Mouse (Mus musculus) frontal cortex, postnatal 36 days (tissue): ENCODE measurements around the gene Poldip3.
"Not testable (repeated sequence)": the region's sequence is repeated elsewhere in the genome, so short reads cannot be mapped to it uniquely, and the experiment has no call there.

Experiments
- DNase-seq, 2 experiments: peaks; one replicate each; pipeline ENCODE4 v3.0.0; 2022; ENCODE audit warnings: low spot score in 2 of 2

The Poldip3 gene

DNA sequence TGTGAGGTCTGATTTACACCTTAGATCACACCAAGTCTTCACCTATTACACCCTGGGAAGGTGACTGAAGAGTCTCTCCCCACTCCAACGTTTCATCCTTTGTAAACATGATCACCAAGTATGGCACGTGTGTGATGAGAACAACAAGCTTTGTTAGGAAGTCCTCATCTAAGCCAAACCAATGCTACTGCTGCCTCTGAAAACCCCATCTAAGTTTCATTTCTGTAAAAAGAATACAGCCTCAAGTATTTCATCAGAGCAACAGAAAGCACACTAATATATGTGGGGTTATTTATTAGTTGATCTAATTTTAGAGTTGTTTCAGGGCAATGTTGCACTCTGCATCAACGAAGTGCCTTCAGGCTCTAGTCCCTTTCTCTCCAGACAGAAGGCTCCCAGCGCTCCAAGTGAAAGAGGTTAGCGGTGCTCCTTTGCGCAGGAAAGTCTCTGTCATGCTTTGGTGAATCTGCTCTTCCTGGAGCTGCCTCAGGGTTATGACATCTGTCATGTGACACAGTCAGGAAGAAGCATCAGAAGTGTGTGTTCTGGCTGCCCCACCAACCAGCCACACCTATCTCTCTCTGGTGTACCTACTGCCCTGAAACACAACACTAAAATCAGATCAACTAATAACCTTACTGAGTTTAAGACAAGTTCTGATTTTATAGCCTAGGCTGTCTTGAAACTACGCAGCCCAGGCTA is 19.5 kb downstream of the Poldip3 start:
- no peak for DNase-seq

DNA sequence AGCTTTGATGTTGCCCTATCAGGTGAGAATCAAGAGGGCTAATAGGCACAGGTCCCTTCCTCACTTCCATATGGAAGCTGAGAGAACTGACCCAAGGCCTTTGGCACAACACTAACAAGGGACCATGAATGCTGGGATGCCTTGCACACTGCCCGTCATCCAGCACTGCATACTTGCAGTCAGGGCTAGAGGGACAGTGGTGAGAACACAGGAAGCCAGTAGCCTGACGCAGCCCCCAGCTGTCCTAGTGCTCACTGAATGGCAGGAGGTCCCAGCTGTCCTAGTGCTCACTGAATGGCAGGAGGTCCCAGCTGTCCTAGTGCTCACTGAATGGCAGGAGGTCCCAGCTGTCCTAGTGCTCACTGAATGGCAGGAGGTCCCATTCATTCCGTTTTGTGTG is 22.1 kb downstream of the Poldip3 start:
- not testable (repeated sequence) for DNase-seq

GRCm38 (mm10) chr15:83126582-83126981 is 22.6 kb downstream of the Poldip3 start:
- DNase-seq: no peak

GRCm38 (mm10) chr15:83124625-83125024 is 24.6 kb downstream of the Poldip3 start:
- no peak for DNase-seq

GRCm38 (mm10) chr15:83122566-83123145 is 26.5 kb downstream of the Poldip3 start, which contains the start of gene Rrp7a:
Gene Rrp7a, minus strand, starts transcription at chr15:83122801.
- peak; percentile 94 to 95 for DNase-seq

DNA sequence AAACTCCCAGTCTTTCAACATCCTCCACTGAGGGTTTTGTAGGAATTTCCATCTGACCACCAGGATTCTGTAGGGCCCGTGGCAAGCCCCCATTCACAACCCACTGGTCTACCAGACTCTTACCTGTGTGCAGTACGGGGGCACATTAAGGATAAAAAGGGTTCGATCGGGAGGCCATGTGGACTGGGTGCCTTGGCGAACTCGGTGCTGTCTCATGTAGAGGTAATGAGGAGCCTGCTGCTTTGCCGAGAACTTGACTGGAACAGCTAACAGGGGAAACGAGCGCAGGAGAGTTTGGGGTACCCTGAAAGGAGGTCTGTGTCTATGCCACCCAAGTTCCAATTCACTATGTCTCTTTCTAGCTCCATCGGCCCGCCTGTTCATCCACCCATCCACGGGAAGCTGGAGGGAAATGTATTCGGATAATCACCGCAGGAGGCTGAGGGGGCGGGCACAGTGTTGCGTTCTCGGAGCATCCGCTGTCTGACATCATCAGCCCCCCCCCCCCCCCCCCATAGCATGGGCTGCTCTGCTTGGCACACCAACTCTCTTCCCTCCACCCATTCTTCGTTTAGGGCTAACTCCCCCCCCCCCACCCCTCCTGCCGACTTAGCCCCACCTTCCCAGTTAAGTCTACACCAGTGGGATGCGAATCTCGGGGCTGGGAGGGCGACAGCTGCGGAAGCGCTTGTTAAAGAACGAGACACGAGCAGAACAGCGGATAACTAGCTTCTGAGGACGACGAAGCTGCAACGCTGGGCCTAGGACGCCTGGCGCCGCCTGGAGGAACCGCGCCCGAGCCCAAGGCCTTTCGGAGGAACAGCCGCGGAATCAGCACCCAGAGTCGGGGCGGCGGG is 27.2 kb downstream of the Poldip3 start:
- peak; percentile 60 to 66 for DNase-seq

DNA sequence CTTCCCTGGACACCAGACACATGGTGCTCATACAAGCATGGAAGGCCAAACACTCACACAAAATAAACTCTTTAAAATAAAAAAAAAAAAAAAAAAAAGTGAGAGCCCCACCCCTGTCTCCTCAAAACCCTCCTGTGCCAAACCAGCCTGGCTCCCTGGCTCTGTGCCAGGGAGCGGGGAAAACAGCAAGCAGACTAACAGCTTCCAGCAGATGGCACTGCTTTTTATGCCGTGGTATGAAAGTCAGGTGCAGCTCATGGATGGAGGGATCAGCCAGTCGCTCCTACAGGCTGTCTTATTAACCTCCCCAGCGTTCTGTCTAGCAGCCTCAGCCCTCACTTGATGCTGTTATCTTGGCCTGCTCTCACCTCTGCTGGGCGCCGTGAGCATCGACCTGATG is 30.8 kb downstream of the Poldip3 start:
- peak in 1 of 2 experiments; percentile 50 for DNase-seq

- no peak for DNase-seq
These were observed 34.1 kb downstream of the Poldip3 start for GRCm38 (mm10) chr15:83115071-83115470.

GRCm38 (mm10) chr15:83114106-83114505 is 35.1 kb downstream of the Poldip3 start:
- no peak for DNase-seq

DNA sequence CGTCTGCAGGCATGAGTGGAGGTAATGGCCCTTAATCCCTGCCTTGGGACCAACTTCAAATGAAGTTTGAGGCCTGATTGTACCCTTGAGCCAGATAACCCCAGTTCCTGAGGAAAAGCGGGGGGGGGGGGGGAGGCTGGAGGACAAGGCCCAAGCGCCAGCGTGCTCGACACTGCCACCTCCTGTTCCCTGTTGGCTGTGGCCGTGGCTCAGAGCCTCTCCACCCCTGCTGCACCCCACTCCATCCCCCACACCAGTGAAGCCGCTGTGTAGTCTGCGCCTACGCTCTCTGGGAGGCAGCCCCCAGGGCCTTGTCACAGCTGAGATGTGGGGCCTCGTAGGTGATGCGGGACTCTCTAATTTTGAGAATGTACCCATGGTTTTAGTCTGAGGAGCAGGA is 36.3 kb downstream of the Poldip3 start:
- DNase-seq: peak; percentile 69 to 72

- no peak for DNase-seq
These were observed 37.3 kb downstream of the Poldip3 start for GRCm38 (mm10) chr15:83111874-83112273.

DNA sequence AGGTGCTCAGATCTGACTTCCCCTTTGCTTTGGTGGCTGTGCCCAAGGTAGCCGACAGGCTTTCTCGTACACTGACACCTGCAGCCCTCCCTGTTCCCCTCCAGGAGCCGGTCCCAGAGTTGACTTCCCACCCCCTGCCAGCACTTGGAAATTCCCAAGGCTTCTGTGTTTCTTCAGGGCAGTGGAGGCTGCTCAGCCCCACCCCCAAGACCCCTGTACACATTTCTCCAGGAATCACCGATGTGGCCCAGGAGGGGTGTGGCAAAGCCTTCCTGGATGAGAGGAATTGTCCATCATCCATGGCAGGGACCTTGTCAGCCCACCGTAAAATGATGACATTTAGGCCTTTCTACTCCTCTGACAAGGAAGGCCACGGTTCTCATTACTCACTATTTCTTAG is 37.9 kb downstream of the Poldip3 start:
- no peak for DNase-seq

- DNase-seq: no peak
These were observed 41.4 kb downstream of the Poldip3 start for GRCm38 (mm10) chr15:83107814-83108213.

GRCm38 (mm10) chr15:83106426-83106825 is 42.8 kb downstream of the Poldip3 start:
- no peak for DNase-seq

DNA sequence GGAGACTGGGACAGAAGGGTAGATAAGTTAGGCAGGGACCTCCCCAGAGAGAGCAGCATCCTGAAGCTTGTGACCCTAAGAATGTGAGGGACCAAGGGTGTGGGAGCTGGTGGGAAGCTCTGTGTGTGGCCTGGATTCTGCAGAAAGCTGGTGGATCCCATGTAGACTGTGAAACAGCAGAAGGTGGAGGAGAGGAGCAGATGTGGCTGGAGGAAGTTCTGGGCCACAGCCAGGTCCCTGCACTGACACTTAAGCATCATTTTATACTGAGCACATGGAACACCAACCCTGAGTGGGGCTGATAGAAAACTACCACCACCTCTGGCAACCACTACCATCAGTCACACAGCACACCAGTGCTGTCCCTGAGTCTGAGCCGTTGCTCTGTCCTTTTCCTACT is 46.1 kb downstream of the Poldip3 start:
- DNase-seq: peak in 1 of 2 experiments; percentile 65

DNA sequence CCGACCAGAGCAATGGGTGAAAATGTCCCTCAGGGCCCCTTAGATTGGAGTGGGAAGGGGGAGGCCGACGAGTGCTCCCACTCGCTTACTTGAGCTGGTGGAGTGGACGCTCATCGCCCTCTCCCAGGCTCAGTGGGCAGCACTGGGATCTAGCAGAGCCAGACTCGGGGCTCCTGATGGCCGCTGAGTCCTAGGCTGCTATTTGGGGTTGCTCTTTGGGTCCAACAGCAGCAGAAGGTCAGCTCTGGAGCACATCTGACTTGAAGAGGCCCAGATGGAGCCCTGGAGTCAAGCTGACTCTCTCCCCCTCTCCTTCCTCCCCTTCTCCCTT is 48.9 kb downstream of the Poldip3 start:
- no peak for DNase-seq

DNA sequence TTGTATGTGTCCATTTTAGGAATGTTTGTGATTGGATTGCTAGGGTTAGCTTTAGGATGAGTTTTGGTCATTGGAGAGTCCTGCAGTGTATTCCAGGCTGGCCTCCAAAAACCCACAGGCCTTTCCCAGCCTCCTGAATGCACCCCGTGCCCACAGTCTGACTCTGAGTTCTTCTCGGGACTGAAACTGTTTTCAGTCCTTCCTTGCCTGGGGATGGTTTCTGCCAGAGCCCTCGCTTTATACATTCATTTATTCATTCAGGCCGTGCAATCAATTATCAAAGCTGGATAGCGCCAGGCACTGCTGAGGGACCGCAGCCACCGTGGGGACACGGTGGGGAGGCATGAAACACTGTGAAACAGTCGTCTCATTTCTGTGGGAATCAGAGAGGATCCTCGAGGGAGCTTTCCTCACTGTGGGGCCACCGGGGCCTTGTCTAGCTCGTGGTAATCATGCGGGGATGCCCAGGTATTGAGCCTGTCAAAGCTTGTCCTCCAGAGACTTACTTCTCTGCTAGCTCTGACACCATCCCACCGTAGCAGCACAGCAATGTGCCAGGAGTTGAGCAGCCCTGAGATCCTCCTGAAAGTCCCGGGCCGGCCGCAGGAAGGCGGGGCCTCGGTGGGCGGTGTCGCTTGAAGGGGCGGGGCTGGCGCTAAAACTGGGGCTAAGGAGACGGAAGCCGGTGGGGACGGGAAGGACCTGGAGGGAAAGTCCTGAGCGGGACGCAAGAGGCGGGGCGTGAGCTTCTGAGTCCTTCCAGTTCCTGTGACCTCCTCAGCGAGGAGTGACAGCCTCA is 49.5 kb downstream of the Poldip3 start:
- DNase-seq: peak in 1 of 2 experiments; percentile 51

DNA sequence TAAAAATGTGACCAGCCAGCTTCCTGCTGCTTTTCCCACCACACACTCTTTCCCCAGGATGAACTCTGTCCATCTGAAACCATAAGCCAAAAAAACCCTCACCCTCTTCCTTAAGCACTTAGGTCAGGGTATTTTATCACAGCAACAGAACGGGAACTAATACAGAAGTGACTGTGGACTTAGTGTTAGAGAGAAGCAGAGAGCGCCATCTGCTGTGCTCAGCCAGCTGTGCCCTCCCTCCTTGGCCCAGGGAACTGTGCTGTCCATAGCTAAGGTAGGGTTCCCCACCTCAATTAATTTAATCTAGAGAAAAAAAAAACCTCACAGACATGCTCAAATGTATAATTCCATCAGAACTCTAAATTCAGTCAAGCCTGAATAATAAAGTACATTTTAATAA is 53.2 kb downstream of the Poldip3 start:
- no peak for DNase-seq

GRCm38 (mm10) chr15:83093687-83094086 is 55.5 kb downstream of the Poldip3 start:
- no peak for DNase-seq

DNA sequence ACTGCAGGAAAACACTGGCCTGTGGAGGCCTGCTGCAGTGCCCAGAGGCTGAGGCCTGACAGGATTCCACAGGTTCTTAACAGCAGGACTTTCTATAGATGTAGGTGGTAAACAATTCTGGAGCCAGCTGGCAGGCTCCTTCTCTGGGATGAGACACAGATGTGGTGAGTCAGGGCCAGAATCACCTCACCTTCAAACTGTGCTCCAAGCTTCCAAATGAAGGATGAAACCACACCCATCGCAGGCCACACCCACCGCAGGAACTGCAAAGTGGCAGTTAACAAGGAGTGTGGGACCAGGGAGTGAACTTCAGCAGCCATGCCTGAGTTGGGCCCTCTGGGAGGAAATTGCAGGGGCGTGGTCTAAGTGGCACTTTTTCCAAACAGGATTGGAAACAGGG is 58.3 kb downstream of the Poldip3 start:
- DNase-seq: no peak

GRCm38 (mm10) chr15:83089429-83089605 is 59.9 kb downstream of the Poldip3 start, which contains the start of gene Serhl:
Gene Serhl, plus strand, starts transcription at chr15:83089506.
- DNase-seq: no peak
